Mouse (Mus musculus) midbrain, postnatal 0 days (tissue): ENCODE measurements around the gene Tll2. TPM values are rescaled to one million over a fixed set of nuclear protein-coding genes. Genes with fewer than 3 reads are reported as not detected.
A peak's percentile ranks its signal among the peaks of the same experiment; 100 is the strongest.

Experiments used
- ATAC-seq: fragments of 200-750 bp; cut with Nextera tagmentation; 2 replicates; pipeline ENCODE4 v1.8.0; 2017; ENCODE audit warnings: moderate number of reproducible peaks, mild to moderate bottlenecking, moderate TSS enrichment, moderate library complexity; ENCODE audit not compliant: low FRiP score
- DNase-seq: peaks from one replicate; pipeline ENCODE4 v3.0.0-alpha.2; 2015; ENCODE audit warnings: low spot score
- H3K27ac ChIP-seq: fragments of 300-500 bp; sonication (generic); 2 replicates; pipeline ENCODE4 v1.5.1; 2014; ENCODE audit warnings: low read depth, mild to moderate bottlenecking, low read length, mixed read lengths
- H3K27me3 ChIP-seq: fragments of 300-500 bp; sonication (generic); 2 replicates; pipeline ENCODE4 v1.6.1; 2014; ENCODE audit warnings: low read length, control low read depth, mixed read lengths; ENCODE audit not compliant: insufficient read depth
- H3K36me3 ChIP-seq: fragments of 300-500 bp; sonication (generic); 2 replicates; pipeline ENCODE4 v1.6.1; 2014; ENCODE audit warnings: low read length, control low read depth, mixed read lengths; ENCODE audit not compliant: insufficient read depth
- H3K4me1 ChIP-seq: fragments of 300-500 bp; sonication (generic); 2 replicates; pipeline ENCODE4 v1.6.1; 2014; ENCODE audit warnings: mild to moderate bottlenecking, control low read depth, antibody characterized with exemption, low read length, mixed read lengths; ENCODE audit not compliant: insufficient read depth
- H3K4me2 ChIP-seq: fragments of 300-500 bp; sonication (generic); 2 replicates; pipeline ENCODE4 v1.6.1; 2014; ENCODE audit warnings: low read depth, mild to moderate bottlenecking, low read length, mixed read lengths; ENCODE audit not compliant: poor library complexity, severe bottlenecking
- H3K4me3 ChIP-seq: fragments of 300-500 bp; sonication (generic); 2 replicates; pipeline ENCODE4 v1.5.1; 2014; ENCODE audit warnings: low read depth, mild to moderate bottlenecking, low read length, moderate library complexity
- H3K9ac ChIP-seq: fragments of 300-500 bp; sonication (generic); replicated peaks from 2 replicates; pipeline ENCODE4 v1.6.1; 2014; ENCODE audit warnings: mild to moderate bottlenecking, low read length, moderate library complexity, mixed read lengths; ENCODE audit not compliant: poor library complexity, severe bottlenecking
- H3K9me3 ChIP-seq: fragments of 300-500 bp; sonication (generic); 2 replicates; pipeline ENCODE4 v1.6.1; 2016; ENCODE audit warnings: low read length, control low read depth
- CTCF ChIP-seq: IDR thresholded peaks from 2 replicates; pipeline ENCODE4 v1.5.1; 2016; ENCODE audit warnings: antibody characterized with exemption, mild to moderate bottlenecking
- WGBS: fragments of 180-500 bp; shearing (Covaris S2); extraction: QIAGEN DNeasy Blood & Tissue Kit; methylation state at CpG from one replicate; pipeline ENCODE4 v1.1.7; 2014; 5-methylcytosine and 5-hydroxymethylcytosine counted together
- polyA plus RNA-seq: library from polyadenylated mRNA; unstranded; fragments of >200 nt; fragmentation: Nextera tagmentation; extraction: Ambion mirVana; gene quantifications from 2 replicates; pipeline ENCODE4 v1.2.1, GENCODE M21; 2015
- total RNA-seq: library from RNA; depleted of rRNA; stranded (reverse); fragments of >200 nt; gene quantifications from 2 replicates; pipeline ENCODE4 v1.2.3, GENCODE M21; 2014

Gene Tll2
- total and polyA plus RNA-seq, 2 experiments from 2014 or later = 0.56 to 0.71 TPM

DNA sequence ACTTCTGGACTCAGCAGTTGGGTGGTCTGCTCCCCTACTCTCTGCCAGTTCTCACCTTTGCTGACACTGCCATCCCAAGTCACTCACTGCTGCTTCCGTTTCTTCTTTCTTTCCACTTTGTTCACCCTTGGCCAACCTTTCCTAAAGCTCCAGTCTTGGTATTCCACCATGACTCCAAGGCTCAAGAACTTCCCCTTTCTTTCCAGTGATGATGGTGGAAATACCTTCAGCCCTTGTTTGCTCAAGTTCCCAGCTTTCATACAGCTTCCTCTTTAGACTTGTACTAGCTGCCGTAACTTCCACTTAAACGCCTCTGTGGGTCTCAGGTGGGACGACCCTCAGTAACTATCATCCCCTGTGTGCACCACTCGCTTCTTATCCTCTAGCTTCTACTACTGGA lies 35.4 kb upstream of the Tll2 start:
- H3K27me3 ChIP-seq = no peaks in the 10 kb centered on the region
- H3K9me3 ChIP-seq = no peaks in the 10 kb centered on the region
- H3K4me1 ChIP-seq = no peaks in the 10 kb centered on the region
- ATAC-seq = no peak
- 96% methylated on average over 5 of the region's 5 CpGs for WGBS
- H3K4me3 ChIP-seq = no peak overlapping the region
- peaks cover 18% of the 10 kb centered on the region for H3K36me3 ChIP-seq
- no peak overlapping the region for H3K4me2 ChIP-seq
- no peak for TF ChIP-seq CTCF
- H3K27ac ChIP-seq = no peak overlapping the region
- DNase-seq = no peak
- H3K9ac ChIP-seq = no peak overlapping the region

DNA sequence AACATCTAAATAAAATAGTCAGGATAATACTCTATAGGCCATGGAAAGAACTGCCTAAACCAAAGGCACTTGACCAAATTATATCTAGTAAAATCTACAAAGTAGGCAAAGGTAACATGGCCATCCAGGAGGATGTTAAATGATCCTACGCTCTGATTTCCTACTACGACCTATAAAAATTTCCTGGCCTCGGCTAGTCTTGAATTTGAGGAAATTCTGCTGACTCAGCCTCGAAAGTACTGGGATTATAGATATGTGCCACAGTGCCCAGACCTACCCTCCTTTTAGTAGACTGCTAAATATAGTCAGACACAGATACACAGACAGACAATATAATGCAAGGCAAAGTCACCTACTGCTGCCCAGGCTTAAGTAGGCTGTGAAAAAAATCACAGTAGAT lies 27.1 kb upstream of the Tll2 start:
- Histone ChIP-seq H3K27ac (no peak overlapping the region), H3K9ac (no peak overlapping the region), H3K36me3 (peaks cover 38% of the 10 kb centered on the region), H3K4me3 (no peak overlapping the region), H3K9me3 (no peaks in the 10 kb centered on the region), H3K27me3 (no peaks in the 10 kb centered on the region), H3K4me1 (no peaks in the 10 kb centered on the region), H3K4me2 (no peak overlapping the region)
- 96% methylated on average over 4 of the region's 4 CpGs for WGBS
- ATAC-seq (no peak), DNase-seq (no peak)
- no peak for TF ChIP-seq CTCF

DNA sequence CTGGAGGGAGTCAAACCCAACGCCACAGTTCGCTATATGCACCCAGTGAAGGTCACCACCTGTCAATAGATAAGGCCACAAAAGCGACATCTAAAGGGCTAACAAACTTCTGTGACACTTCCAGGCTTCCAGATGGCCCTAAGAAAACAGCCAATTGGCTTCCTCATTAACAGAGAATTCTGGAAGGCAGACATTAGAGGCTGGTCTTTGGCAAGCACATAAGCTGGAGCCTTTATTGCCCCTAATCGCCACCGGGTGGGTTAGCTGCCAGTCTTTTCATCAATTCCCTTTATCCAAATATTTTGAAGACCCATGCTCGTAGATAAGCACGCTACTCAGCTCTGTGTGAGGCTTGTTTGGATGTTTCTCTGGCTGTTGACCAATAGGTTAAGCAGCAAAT lies 1.7 kb upstream of the Tll2 start:
- ATAC-seq (no peak), DNase-seq (no peak)
- no peak overlapping the region for H3K27ac ChIP-seq
- H3K9ac ChIP-seq = no peak overlapping the region
- H3K4me3 ChIP-seq = no peak overlapping the region
- no peaks in the 10 kb centered on the region for H3K4me1 ChIP-seq
- no peaks in the 10 kb centered on the region for H3K9me3 ChIP-seq
- H3K4me2 ChIP-seq = no peak overlapping the region
- H3K27me3 ChIP-seq = peaks cover 35% of the 10 kb centered on the region
- no peak for TF ChIP-seq CTCF
- WGBS = 69% methylated on average over 7 of the region's 7 CpGs
- peaks cover 5% of the 10 kb centered on the region; the same call in 1 of the 2 replicates for H3K36me3 ChIP-seq

DNA sequence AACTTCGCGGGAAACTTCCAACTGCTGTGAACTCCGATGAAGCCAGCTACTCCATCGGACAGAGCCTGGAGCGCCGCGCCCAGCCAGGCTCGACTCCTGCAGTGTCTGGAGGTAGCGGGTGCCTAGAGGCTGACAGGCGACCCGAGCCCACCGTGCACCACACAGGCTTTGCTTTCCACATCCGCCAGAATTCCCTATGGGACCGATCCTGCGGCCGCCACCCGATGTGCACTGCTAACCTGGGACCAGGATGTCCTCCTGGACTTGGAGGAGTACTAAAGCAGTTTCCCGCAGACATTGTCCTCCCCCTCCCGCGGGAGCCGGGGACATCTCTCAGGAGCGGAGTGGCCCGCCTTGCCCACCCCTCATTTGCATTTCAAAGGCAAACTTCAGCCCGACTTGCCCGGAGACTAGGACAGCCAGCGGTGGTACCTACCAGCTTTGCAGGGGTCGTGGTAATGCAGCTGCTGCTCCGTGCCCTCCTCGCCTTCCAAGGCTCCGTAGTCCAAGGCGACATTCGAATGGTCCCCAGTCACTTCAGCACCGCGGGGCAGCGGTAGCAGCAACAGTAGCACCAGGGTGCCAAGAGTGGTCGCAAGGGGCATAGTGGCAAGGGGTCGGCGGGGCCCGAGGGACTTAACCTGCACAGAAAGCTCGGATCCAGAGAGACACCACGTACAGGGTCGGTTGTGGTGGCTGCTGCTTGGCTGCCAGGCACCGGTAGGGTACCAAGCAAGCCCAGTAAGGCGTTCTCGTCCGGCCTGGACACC lies 409 bp downstream of the Tll2 start:
- TF ChIP-seq CTCF = no peak
- no peaks in the 10 kb centered on the region for H3K4me1 ChIP-seq
- peak overlapping the region; percentile 52 for H3K9ac ChIP-seq
- H3K9me3 ChIP-seq = no peaks in the 10 kb centered on the region
- DNase-seq (no peak), ATAC-seq (peak; percentile 41; the same call in 1 of the 2 replicates)
- peaks cover 4% of the 10 kb centered on the region; the same call in 1 of the 2 replicates for H3K36me3 ChIP-seq
- peaks cover 39% of the 10 kb centered on the region for H3K27me3 ChIP-seq
- peak overlapping the region; percentile 44 for H3K4me3 ChIP-seq
- H3K27ac ChIP-seq = no peak overlapping the region
- under 1% methylated on average over 46 of the region's 46 CpGs for WGBS
- H3K4me2 ChIP-seq = peak overlapping the region; percentile 94

DNA sequence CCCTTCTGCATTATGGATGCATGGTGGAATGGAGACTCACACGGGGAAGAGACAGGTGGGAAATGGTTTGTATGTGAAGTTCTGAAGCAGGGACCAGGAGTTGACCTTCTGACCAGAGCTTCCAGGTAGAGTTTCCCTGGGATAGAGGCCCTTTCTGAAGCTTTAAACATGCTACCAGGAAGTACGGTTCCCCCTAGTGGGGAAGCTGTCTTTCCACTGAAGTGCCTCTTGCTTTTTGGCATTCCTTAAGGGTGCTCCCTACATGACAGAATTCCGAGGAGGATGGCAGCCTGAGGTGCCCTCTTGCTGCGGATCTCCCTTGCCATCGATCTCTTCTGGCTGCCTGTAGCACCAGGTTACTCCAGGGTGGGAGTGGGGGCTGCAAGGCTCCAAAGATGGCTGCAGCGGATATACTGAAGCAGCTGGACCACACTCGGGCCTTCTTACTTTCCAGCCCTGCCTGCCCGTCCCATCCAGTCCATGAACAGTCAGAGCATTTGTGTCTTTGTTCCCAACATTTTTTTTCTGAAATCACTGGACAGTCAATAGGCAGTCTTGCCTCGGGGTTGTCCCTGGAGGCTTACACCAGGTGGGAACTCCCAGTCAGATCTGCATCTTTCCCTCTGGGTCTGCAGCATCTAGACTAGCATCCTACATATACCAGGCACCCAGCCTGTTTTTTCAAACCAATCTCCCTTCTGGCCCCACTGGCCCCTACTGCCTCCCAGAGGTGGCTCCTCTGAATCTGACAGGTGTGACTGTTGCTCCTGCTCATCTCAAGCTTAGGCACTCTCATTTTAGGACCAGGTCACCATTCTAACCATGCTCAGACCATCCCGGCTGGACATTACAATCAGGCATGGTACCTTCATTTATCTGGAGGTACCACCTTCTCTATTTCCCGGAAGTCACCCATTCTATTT lies 2.2 kb downstream of the Tll2 start:
- peak; percentile 38 for DNase-seq

More for the DNA sequence above, 2.2 kb downstream of the Tll2 start:
- ATAC-seq = no peak
- Histone ChIP-seq H3K4me1 (no peaks in the 10 kb centered on the region), H3K27me3 (peaks cover 38% of the 10 kb centered on the region), H3K27ac (no peak overlapping the region), H3K36me3 (0 out of 2 replicates have a peak, but pooled peaks cover 2% of the 10 kb centered on the region), H3K4me2 (no peak overlapping the region), H3K9ac (no peak overlapping the region), H3K4me3 (no peak overlapping the region), H3K9me3 (no peaks in the 10 kb centered on the region)
- WGBS = 63% methylated on average over 11 of the region's 11 CpGs
- TF ChIP-seq CTCF = peak; percentile 64
